Mouse (Mus musculus): ENCODE results near the gene Rpl3l.
A peak's percentile ranks its signal among the peaks of the same experiment; 100 is the strongest.
"Not testable (repeated sequence)": the region's sequence is repeated elsewhere in the genome, so short reads cannot be mapped to it uniquely, and the experiment has no call there.

Rpl3l gene

GRCm38 (mm10) chr17:24727618-24728017 is at the start of gene Rpl3l:
Gene Rpl3l (plus strand): TSS chr17:24727820.
- no peak for DNase-seq (ENCODE audit: low spot score in 2 of 2)

- peak in 1 of 2 experiments; percentile 37 for DNase-seq (ENCODE audit: low spot score in 2 of 2)
Observed at GRCm38 (mm10) chr17:24686514-24686913, 41.1 kb upstream of the Rpl3l start.

- DNase-seq (ENCODE audit: low spot score in 2 of 2): peak in 1 of 2 experiments; percentile 46
Observed at GRCm38 (mm10) chr17:24687146-24687595, 40.4 kb upstream of the Rpl3l start.

- DNase-seq (ENCODE audit: low spot score in 2 of 2): no peak
Observed at GRCm38 (mm10) chr17:24687599-24687998, 40.0 kb upstream of the Rpl3l start.

- peak; percentile 67 to 69 for DNase-seq (ENCODE audit: low spot score in 2 of 2)
Observed at GRCm38 (mm10) chr17:24689251-24690081, 38.2 kb upstream of the Rpl3l start, which contains the start of gene Syngr3. Gene Syngr3 (minus strand): TSS chr17:24689955.

- DNase-seq (ENCODE audit: low spot score in 2 of 2): no peak
Observed at GRCm38 (mm10) chr17:24692385-24692784, 35.2 kb upstream of the Rpl3l start.

GRCm38 (mm10) chr17:24695326-24696010 is 32.2 kb upstream of the Rpl3l start:
- no peak for DNase-seq (ENCODE audit: low spot score in 2 of 2)

GRCm38 (mm10) chr17:24696011-24696697 is 31.5 kb upstream of the Rpl3l start, which contains the start of the genes Gfer and Noxo1:
Gene Gfer (minus strand): TSS chr17:24696156.
Gene Noxo1 (plus strand): TSS chr17:24696234.
- DNase-seq (ENCODE audit: low spot score in 2 of 2): peak; percentile 90

- DNase-seq (ENCODE audit: low spot score in 2 of 2): no peak
Observed at GRCm38 (mm10) chr17:24697985-24698384, 29.6 kb upstream of the Rpl3l start.

- DNase-seq (ENCODE audit: low spot score in 2 of 2): no peak
Observed at GRCm38 (mm10) chr17:24698715-24699114, 28.9 kb upstream of the Rpl3l start.

GRCm38 (mm10) chr17:24699473-24699872 is 28.1 kb upstream of the Rpl3l start:
- DNase-seq (ENCODE audit: low spot score in 2 of 2): no peak

- no peak for DNase-seq (ENCODE audit: low spot score in 2 of 2)
Observed at GRCm38 (mm10) chr17:24701251-24701650, 26.4 kb upstream of the Rpl3l start.

- peak in 1 of 2 experiments; percentile 29 for DNase-seq (ENCODE audit: low spot score in 2 of 2)
Observed at GRCm38 (mm10) chr17:24705821-24706220, 21.8 kb upstream of the Rpl3l start.

- DNase-seq (ENCODE audit: low spot score in 2 of 2): peak; percentile 97
Observed at GRCm38 (mm10) chr17:24706982-24707800, 20.4 kb upstream of the Rpl3l start, which contains the start of gene Tbl3. Gene Tbl3 (minus strand): TSS chr17:24707660.

- no peak for DNase-seq (ENCODE audit: low spot score in 2 of 2)
Observed at GRCm38 (mm10) chr17:24707801-24708425, 19.7 kb upstream of the Rpl3l start.

- no peak for DNase-seq (ENCODE audit: low spot score in 2 of 2)
Observed at GRCm38 (mm10) chr17:24708646-24709045, 19.0 kb upstream of the Rpl3l start.

GRCm38 (mm10) chr17:24715556-24715955 is 12.1 kb upstream of the Rpl3l start:
- DNase-seq (ENCODE audit: low spot score in 2 of 2): no peak

- DNase-seq (ENCODE audit: low spot score in 2 of 2): peak in 1 of 2 experiments; percentile 35
Observed at GRCm38 (mm10) chr17:24716166-24716682, 11.4 kb upstream of the Rpl3l start.

- no peak for DNase-seq (ENCODE audit: low spot score in 2 of 2)
Observed at GRCm38 (mm10) chr17:24717943-24718342, 9.7 kb upstream of the Rpl3l start, which contains the start of the genes Rnf151 and Rps2. Gene Rnf151 (minus strand): TSS chr17:24718063. Gene Rps2 (plus strand): TSS chr17:24718116.

- DNase-seq (ENCODE audit: low spot score in 2 of 2): not testable (repeated sequence)
Observed at GRCm38 (mm10) chr17:24718938-24719337, 8.7 kb upstream of the Rpl3l start.

All from right cerebral cortex, postnatal 10 days (tissue).